ENCODE assay signal across 25 mouse cellular contexts in genomic region chr17:76327371-76327770, GRCm38 (mm10).
DNase-seq lines count a peak whose midpoint lies in the region; ATAC-seq lines count a peak whose summit lies in the region.
"Had no signal": no experiment of that assay in that cellular context is flagged by ENCODE, and none has a peak within 500 bp of the region (broad histone marks: within the 10 kb centered on the region; RNA-seq: fewer than 3 reads in every experiment).

No protein-coding gene starts in this region.

- no peak for ATAC-seq in intestine, embryonic 15.5 days
- ATAC-seq: forebrain, embryonic 13.5 days had no signal

- whole genome bisulfite sequencing in intestine, embryonic 15.5 days: 63% methylated on average over 5 of the region's 5 CpGs

- H3K9ac ChIP-seq in intestine, embryonic 15.5 days: no peak overlapping the region
- H3K9ac ChIP-seq: forebrain, embryonic 13.5 days; heart, embryonic 13.5 days; hindbrain, embryonic 12.5 days; hindbrain, embryonic 15.5 days had no signal

- no peaks in the 10 kb centered on the region for H3K9me3 ChIP-seq in intestine, embryonic 15.5 days
- H3K9me3 ChIP-seq: forebrain, embryonic 10.5 days; forebrain, embryonic 13.5 days; G1E; heart, embryonic 10.5 days; heart, embryonic 13.5 days; hindbrain, embryonic 12.5 days; hindbrain, embryonic 15.5 days had no signal

- intact Hi-C loops in heart, postnatal 25 days (cut with DNase I): no loop called here

- H3K4me3 ChIP-seq in intestine, embryonic 15.5 days (replicated peaks): no peak overlapping the region
- H3K4me3 ChIP-seq: forebrain, embryonic 10.5 days; forebrain, embryonic 13.5 days; heart, adult 2 months; heart, embryonic 10.5 days; heart, embryonic 13.5 days; hindbrain, embryonic 12.5 days; hindbrain, embryonic 15.5 days had no signal

- no peaks in the 10 kb centered on the region for H3K27me3 ChIP-seq in intestine, embryonic 15.5 days (replicated peaks)
- H3K27me3 ChIP-seq: CH12.LX; forebrain, embryonic 13.5 days; heart, embryonic 13.5 days; hindbrain, embryonic 12.5 days; hindbrain, embryonic 15.5 days had no signal

- H3K4me2 ChIP-seq in intestine, embryonic 15.5 days (replicated peaks): no peak overlapping the region
- H3K4me2 ChIP-seq: forebrain, embryonic 13.5 days; heart, embryonic 13.5 days; hindbrain, embryonic 12.5 days; hindbrain, embryonic 15.5 days had no signal

- peak; percentile 6 for DNase-seq in layer of hippocampus, adult 11-12 months (ENCODE audit: low spot score)
- DNase-seq in layer of hippocampus, postnatal 25 days (ENCODE audit: extremely low spot score in 1 of 2, low spot score in 1 of 2): no peak
- peak; percentile 16 for DNase-seq in brain, adult 2 months (ENCODE audit: low read depth, low spot score)
- DNase-seq in layer of hippocampus, adult 8-10 months (ENCODE audit: low spot score in 2 of 2): peak; percentile 2 to 9
- DNase-seq in layer of hippocampus, postnatal 14 days (ENCODE audit: low spot score in 2 of 2): peak; percentile 8 to 54
- no peak for DNase-seq in heart, postnatal 25 days (ENCODE audit: low spot score)
- DNase-seq: adrenal gland, adult 2 months; adrenal gland, postnatal 14 days; B cell, adult 2 months; cerebellum, adult 11-12 months; cerebellum, adult 8-10 months; cerebellum, postnatal 10 days; cerebellum, postnatal 36 days; gastrocnemius, postnatal 36 days; heart, adult 2 months; heart, postnatal 14 days had no signal

- H3K4me1 ChIP-seq in intestine, embryonic 15.5 days (replicated peaks): no peaks in the 10 kb centered on the region
- H3K4me1 ChIP-seq: forebrain, embryonic 10.5 days; forebrain, embryonic 13.5 days; heart, embryonic 10.5 days; heart, embryonic 13.5 days; hindbrain, embryonic 12.5 days; hindbrain, embryonic 15.5 days had no signal

- H3K27ac ChIP-seq in intestine, embryonic 15.5 days: no peak overlapping the region
- H3K27ac ChIP-seq: forebrain, embryonic 10.5 days; forebrain, embryonic 13.5 days; heart, adult 2 months; heart, embryonic 10.5 days; heart, embryonic 13.5 days; hindbrain, embryonic 12.5 days; hindbrain, embryonic 15.5 days had no signal

- H3K36me3 ChIP-seq in intestine, embryonic 15.5 days: no peaks in the 10 kb centered on the region
- H3K36me3 ChIP-seq: forebrain, embryonic 10.5 days; G1E; heart, embryonic 10.5 days; heart, embryonic 13.5 days; hindbrain, embryonic 12.5 days; hindbrain, embryonic 15.5 days had no signal

Comparison
In these comparisons a context has a peak if more than half of its experiments do, and no peak if none do; other contexts are left out.
1. DNase-seq: peak in layer of hippocampus, adult 11-12 months (single experiment), brain, adult 2 months (single experiment), layer of hippocampus, adult 8-10 months (2 of 2) and layer of hippocampus, postnatal 14 days (2 of 2); none in layer of hippocampus, postnatal 25 days (0 of 2) and heart, postnatal 25 days (single experiment).